Mouse (Mus musculus): ENCODE data around the gene Cacna2d3. TPM values are rescaled to one million over a fixed set of nuclear protein-coding genes. Genes with fewer than 3 reads are reported as not detected.

Gene Cacna2d3
- polyA plus RNA-seq, 1 experiment from 2014 or later: 19.1 TPM

GRCm38 (mm10) chr14:29442476-29442875, 279.2 kb downstream of the Cacna2d3 start:
- Histone ChIP-seq H3K27ac (ENCODE audit: low read depth, low read length) (no peak overlapping the region), H3K9me3 (ENCODE audit: control insufficient read depth, low read length) (no peaks in the 10 kb centered on the region), H3K9ac (ENCODE audit: low read length) (no peak overlapping the region), H3K36me3 (ENCODE audit: control insufficient read depth, insufficient read depth, low read length) (no peaks in the 10 kb centered on the region), H3K27me3 (ENCODE audit: control insufficient read depth, insufficient read depth, low read length) (no peaks in the 10 kb centered on the region), H3K4me1 (ENCODE audit: control insufficient read depth, insufficient read depth, low read length) (peaks cover 5% of the 10 kb centered on the region), H3K4me3 (ENCODE audit: low read depth, low read length) (no peak overlapping the region), H3K4me2 (ENCODE audit: low read depth) (no peak overlapping the region)
- DNase-seq (ENCODE audit: low spot score) (peak; percentile 26), ATAC-seq (ENCODE audit: insufficient read depth, low FRiP score, low TSS enrichment) (no peak)
- WGBS: 16% methylated on average over 4 of the region's 4 CpGs

GRCm38 (mm10) chr14:29438666-29439065, 283.0 kb downstream of the Cacna2d3 start:
- no peaks in the 10 kb centered on the region for H3K27me3 ChIP-seq (ENCODE audit: control insufficient read depth, insufficient read depth, low read length)
- no peak overlapping the region for H3K9ac ChIP-seq (ENCODE audit: low read length)
- no peak overlapping the region for H3K27ac ChIP-seq (ENCODE audit: low read depth, low read length)
- no peaks in the 10 kb centered on the region for H3K36me3 ChIP-seq (ENCODE audit: control insufficient read depth, insufficient read depth, low read length)
- no peak overlapping the region for H3K4me2 ChIP-seq (ENCODE audit: low read depth)
- ATAC-seq (ENCODE audit: insufficient read depth, low FRiP score, low TSS enrichment) (no peak), DNase-seq (ENCODE audit: low spot score) (no peak)
- no peaks in the 10 kb centered on the region for H3K9me3 ChIP-seq (ENCODE audit: control insufficient read depth, low read length)
- peaks cover 5% of the 10 kb centered on the region for H3K4me1 ChIP-seq (ENCODE audit: control insufficient read depth, insufficient read depth, low read length)
- no peak overlapping the region for H3K4me3 ChIP-seq (ENCODE audit: low read depth, low read length)
- 65% methylated on average over 7 of the region's 7 CpGs for WGBS

- H3K4me2 ChIP-seq (ENCODE audit: low read depth): no peak overlapping the region
- H3K4me3 ChIP-seq (ENCODE audit: low read depth, low read length): no peak overlapping the region
- 73% methylated on average over 3 of the region's 3 CpGs for WGBS
- H3K9me3 ChIP-seq (ENCODE audit: control insufficient read depth, low read length): no peaks in the 10 kb centered on the region
- no peaks in the 10 kb centered on the region for H3K27me3 ChIP-seq (ENCODE audit: control insufficient read depth, insufficient read depth, low read length)
- no peak for ATAC-seq (ENCODE audit: insufficient read depth, low FRiP score, low TSS enrichment)
- no peak overlapping the region for H3K9ac ChIP-seq (ENCODE audit: low read length)
- no peaks in the 10 kb centered on the region for H3K36me3 ChIP-seq (ENCODE audit: control insufficient read depth, insufficient read depth, low read length)
- H3K4me1 ChIP-seq (ENCODE audit: control insufficient read depth, insufficient read depth, low read length): peaks cover 5% of the 10 kb centered on the region
- no peak for DNase-seq (ENCODE audit: low spot score)
- H3K27ac ChIP-seq (ENCODE audit: low read depth, low read length): no peak overlapping the region
These were observed 283.4 kb downstream of the Cacna2d3 start for GRCm38 (mm10) chr14:29438251-29438650.

GRCm38 (mm10) chr14:29435203-29435602, 286.5 kb downstream of the Cacna2d3 start:
- ATAC-seq (ENCODE audit: insufficient read depth, low FRiP score, low TSS enrichment): no peak
- Histone ChIP-seq H3K4me1 (ENCODE audit: control insufficient read depth, insufficient read depth, low read length) (no peaks in the 10 kb centered on the region), H3K9me3 (ENCODE audit: control insufficient read depth, low read length) (no peaks in the 10 kb centered on the region)

GRCm38 (mm10) chr14:29433716-29434115, 287.9 kb downstream of the Cacna2d3 start:
- 80% methylated on average over 3 of the region's 3 CpGs for WGBS

More at GRCm38 (mm10) chr14:29435203-29435602, 286.5 kb downstream of the Cacna2d3 start:
- no peak overlapping the region for H3K4me3 ChIP-seq (ENCODE audit: low read depth, low read length)
- no peak overlapping the region for H3K9ac ChIP-seq (ENCODE audit: low read length)
- no peak overlapping the region for H3K27ac ChIP-seq (ENCODE audit: low read depth, low read length)
- no peaks in the 10 kb centered on the region for H3K36me3 ChIP-seq (ENCODE audit: control insufficient read depth, insufficient read depth, low read length)
- no peak overlapping the region for H3K4me2 ChIP-seq (ENCODE audit: low read depth)
- DNase-seq (ENCODE audit: low spot score): no peak
- H3K27me3 ChIP-seq (ENCODE audit: control insufficient read depth, insufficient read depth, low read length): no peaks in the 10 kb centered on the region

GRCm38 (mm10) chr14:29433076-29433714, 288.5 kb downstream of the Cacna2d3 start:
- no peaks in the 10 kb centered on the region for H3K36me3 ChIP-seq (ENCODE audit: control insufficient read depth, insufficient read depth, low read length)
- no peaks in the 10 kb centered on the region for H3K27me3 ChIP-seq (ENCODE audit: control insufficient read depth, insufficient read depth, low read length)
- no peak overlapping the region for H3K4me2 ChIP-seq (ENCODE audit: low read depth)
- ATAC-seq (ENCODE audit: insufficient read depth, low FRiP score, low TSS enrichment) (no peak), DNase-seq (ENCODE audit: low spot score) (no peak)
- H3K9ac ChIP-seq (ENCODE audit: low read length): no peak overlapping the region
- H3K4me3 ChIP-seq (ENCODE audit: low read depth, low read length): no peak overlapping the region
- no peaks in the 10 kb centered on the region for H3K4me1 ChIP-seq (ENCODE audit: control insufficient read depth, insufficient read depth, low read length)
- H3K9me3 ChIP-seq (ENCODE audit: control insufficient read depth, low read length): no peaks in the 10 kb centered on the region
- no peak overlapping the region for H3K27ac ChIP-seq (ENCODE audit: low read depth, low read length)
- 75% methylated on average over 5 of the region's 5 CpGs for WGBS

More at GRCm38 (mm10) chr14:29433716-29434115, 287.9 kb downstream of the Cacna2d3 start:
- H3K9ac ChIP-seq (ENCODE audit: low read length): no peak overlapping the region
- no peak overlapping the region for H3K27ac ChIP-seq (ENCODE audit: low read depth, low read length)
- H3K4me2 ChIP-seq (ENCODE audit: low read depth): no peak overlapping the region
- H3K9me3 ChIP-seq (ENCODE audit: control insufficient read depth, low read length): no peaks in the 10 kb centered on the region
- no peak overlapping the region for H3K4me3 ChIP-seq (ENCODE audit: low read depth, low read length)
- no peaks in the 10 kb centered on the region for H3K36me3 ChIP-seq (ENCODE audit: control insufficient read depth, insufficient read depth, low read length)
- DNase-seq (ENCODE audit: low spot score) (no peak), ATAC-seq (ENCODE audit: insufficient read depth, low FRiP score, low TSS enrichment) (no peak)
- no peaks in the 10 kb centered on the region for H3K4me1 ChIP-seq (ENCODE audit: control insufficient read depth, insufficient read depth, low read length)
- H3K27me3 ChIP-seq (ENCODE audit: control insufficient read depth, insufficient read depth, low read length): no peaks in the 10 kb centered on the region

GRCm38 (mm10) chr14:29429788-29430187, 291.9 kb downstream of the Cacna2d3 start:
- Histone ChIP-seq H3K9ac (ENCODE audit: low read length) (no peak overlapping the region), H3K4me3 (ENCODE audit: low read depth, low read length) (no peak overlapping the region), H3K4me2 (ENCODE audit: low read depth) (no peak overlapping the region), H3K36me3 (ENCODE audit: control insufficient read depth, insufficient read depth, low read length) (no peaks in the 10 kb centered on the region), H3K4me1 (ENCODE audit: control insufficient read depth, insufficient read depth, low read length) (no peaks in the 10 kb centered on the region), H3K9me3 (ENCODE audit: control insufficient read depth, low read length) (no peaks in the 10 kb centered on the region), H3K27ac (ENCODE audit: low read depth, low read length) (no peak overlapping the region), H3K27me3 (ENCODE audit: control insufficient read depth, insufficient read depth, low read length) (no peaks in the 10 kb centered on the region)
- ATAC-seq (ENCODE audit: insufficient read depth, low FRiP score, low TSS enrichment): no peak
- DNase-seq (ENCODE audit: low spot score): no peak
- 79% methylated on average over 2 of the region's 2 CpGs for WGBS

- Histone ChIP-seq H3K36me3 (ENCODE audit: control insufficient read depth, insufficient read depth, low read length) (no peaks in the 10 kb centered on the region), H3K9me3 (ENCODE audit: control insufficient read depth, low read length) (no peaks in the 10 kb centered on the region), H3K9ac (ENCODE audit: low read length) (no peak overlapping the region), H3K4me1 (ENCODE audit: control insufficient read depth, insufficient read depth, low read length) (no peaks in the 10 kb centered on the region), H3K27ac (ENCODE audit: low read depth, low read length) (no peak overlapping the region), H3K4me3 (ENCODE audit: low read depth, low read length) (no peak overlapping the region), H3K4me2 (ENCODE audit: low read depth) (no peak overlapping the region), H3K27me3 (ENCODE audit: control insufficient read depth, insufficient read depth, low read length) (no peaks in the 10 kb centered on the region)
- DNase-seq (ENCODE audit: low spot score) (no peak), ATAC-seq (ENCODE audit: insufficient read depth, low FRiP score, low TSS enrichment) (no peak)
- 97% methylated on average over 3 of the region's 3 CpGs for WGBS
These were observed 296.0 kb downstream of the Cacna2d3 start for GRCm38 (mm10) chr14:29425666-29426065.

GRCm38 (mm10) chr14:29425208-29425607, 296.5 kb downstream of the Cacna2d3 start:
- WGBS: 92% methylated on average over 3 of the region's 3 CpGs

More at GRCm38 (mm10) chr14:29425208-29425607, 296.5 kb downstream of the Cacna2d3 start:
- no peaks in the 10 kb centered on the region for H3K36me3 ChIP-seq (ENCODE audit: control insufficient read depth, insufficient read depth, low read length)
- H3K4me2 ChIP-seq (ENCODE audit: low read depth): no peak overlapping the region
- H3K27ac ChIP-seq (ENCODE audit: low read depth, low read length): no peak overlapping the region
- H3K9ac ChIP-seq (ENCODE audit: low read length): no peak overlapping the region
- H3K9me3 ChIP-seq (ENCODE audit: control insufficient read depth, low read length): no peaks in the 10 kb centered on the region
- no peak overlapping the region for H3K4me3 ChIP-seq (ENCODE audit: low read depth, low read length)
- ATAC-seq (ENCODE audit: insufficient read depth, low FRiP score, low TSS enrichment) (no peak), DNase-seq (ENCODE audit: low spot score) (no peak)
- H3K27me3 ChIP-seq (ENCODE audit: control insufficient read depth, insufficient read depth, low read length): no peaks in the 10 kb centered on the region
- H3K4me1 ChIP-seq (ENCODE audit: control insufficient read depth, insufficient read depth, low read length): no peaks in the 10 kb centered on the region

Data from neural tube, embryonic 11.5 days (tissue).